Mouse (Mus musculus): ENCODE measurements at regions not wholly inside any gene's neighbourhood (a gene's known extent, or its start where the extent isn't known, plus 50 kb on each side); places are given as distances from the start of the nearest gene placed in this dataset.

DNA sequence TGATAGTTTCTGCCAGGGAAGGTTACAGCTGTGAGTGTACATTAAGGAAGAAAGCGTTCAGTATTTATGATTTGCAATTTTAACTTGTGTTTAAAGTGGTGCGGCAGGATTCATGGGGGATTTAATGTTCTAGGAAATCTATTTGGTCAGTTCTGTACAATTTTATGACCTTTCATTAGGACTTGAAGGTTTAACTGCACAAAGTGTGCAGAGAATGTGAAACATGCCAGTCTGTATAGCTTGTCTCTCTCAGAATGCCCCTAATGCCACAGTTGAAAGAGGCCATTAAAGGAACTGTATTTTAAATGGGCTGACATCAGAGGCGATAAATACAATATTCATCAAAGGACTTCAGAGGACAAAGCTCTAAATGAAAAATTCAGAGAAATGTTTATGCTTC lies 466.6 kb upstream of the Negr1 start:
- H3K36me3 ChIP-seq (ENCODE audit: control insufficient read depth, insufficient read depth, low read length): no peaks in the 10 kb centered on the region
- WGBS: 90% methylated on average over 3 of the region's 3 CpGs
- DNase-seq (ENCODE audit: extremely low read depth, low read depth, low spot score): no peak
- no peaks in the 10 kb centered on the region for H3K79me2 ChIP-seq (ENCODE audit: control insufficient read depth, insufficient read depth, low read length)
- H3K4me1 ChIP-seq (ENCODE audit: control insufficient read depth, insufficient read depth, low read length): no peaks in the 10 kb centered on the region
- no peak overlapping the region for H3K27ac ChIP-seq (replicated peaks; ENCODE audit: insufficient read depth, low read depth, low read length)
- no peaks in the 10 kb centered on the region for H3K27me3 ChIP-seq (ENCODE audit: control insufficient read depth, insufficient read depth, low read length)
- no peak overlapping the region for H3K9ac ChIP-seq (ENCODE audit: low read depth, low read length)
- H3K4me3 ChIP-seq (ENCODE audit: insufficient read depth, low read depth, low read length): no peak overlapping the region
- TF ChIP-seq CTCF (IDR thresholded peaks at IDR 0.05; ENCODE audit: low read depth, low read length) (no peak), POLR2A (IDR thresholded peaks at IDR 0.05; ENCODE audit: extremely low read depth, insufficient read depth, low read length) (no peak)

DNA sequence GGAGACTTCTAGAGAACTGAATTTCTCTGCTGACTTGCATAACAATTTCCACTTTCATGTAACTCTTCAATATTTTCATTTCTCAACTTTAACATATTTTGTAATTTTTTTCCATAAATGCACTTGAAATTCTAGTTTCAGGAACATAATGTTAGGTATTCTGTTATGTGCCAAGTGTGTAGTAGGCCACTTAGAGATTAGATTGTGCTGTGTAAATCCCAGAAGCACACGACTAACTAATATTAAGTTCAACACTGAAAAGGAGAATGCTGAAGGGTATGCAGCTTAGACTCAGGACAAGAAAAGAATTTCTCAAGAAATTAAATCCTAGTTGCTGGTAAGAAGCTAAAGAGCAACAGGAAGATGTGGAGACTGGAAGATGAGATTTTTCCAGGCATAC lies 455.8 kb upstream of the Negr1 start:
- no peaks in the 10 kb centered on the region for H3K4me1 ChIP-seq (ENCODE audit: control insufficient read depth, insufficient read depth, low read length)
- H3K4me3 ChIP-seq (ENCODE audit: insufficient read depth, low read depth, low read length): no peak overlapping the region
- H3K27ac ChIP-seq (replicated peaks; ENCODE audit: insufficient read depth, low read depth, low read length): no peak overlapping the region
- no peak for TF ChIP-seq POLR2A (IDR thresholded peaks at IDR 0.05; ENCODE audit: extremely low read depth, insufficient read depth, low read length)
- no peak for TF ChIP-seq CTCF (IDR thresholded peaks at IDR 0.05; ENCODE audit: low read depth, low read length)
- WGBS: 81% methylated on average over 1 of the region's 1 CpGs
- no peaks in the 10 kb centered on the region for H3K27me3 ChIP-seq (ENCODE audit: control insufficient read depth, insufficient read depth, low read length)
- no peak overlapping the region for H3K9ac ChIP-seq (ENCODE audit: low read depth, low read length)
- DNase-seq (ENCODE audit: extremely low read depth, low read depth, low spot score): no peak
- H3K79me2 ChIP-seq (ENCODE audit: control insufficient read depth, insufficient read depth, low read length): no peaks in the 10 kb centered on the region
- no peaks in the 10 kb centered on the region for H3K36me3 ChIP-seq (ENCODE audit: control insufficient read depth, insufficient read depth, low read length)

DNA sequence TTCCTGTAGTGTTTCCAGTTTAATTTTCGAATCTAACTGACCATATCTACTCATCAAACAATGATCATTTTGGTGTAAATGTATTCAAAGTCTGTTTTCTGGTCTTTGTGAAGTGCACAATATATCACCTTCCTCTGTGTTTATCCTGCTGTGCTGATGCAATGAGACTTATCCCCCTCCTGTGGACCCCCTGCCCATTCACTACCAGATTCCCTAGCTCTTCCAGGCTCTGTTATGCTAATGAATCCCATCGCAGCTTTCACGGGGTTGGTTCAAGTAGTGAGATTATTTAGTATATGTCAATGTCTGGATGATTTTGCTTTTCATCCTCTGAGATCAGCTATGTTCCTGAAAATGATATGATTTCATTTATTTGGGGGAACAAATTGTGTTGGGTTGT lies 441.3 kb upstream of the Negr1 start:
- H3K4me3 ChIP-seq (ENCODE audit: insufficient read depth, low read depth, low read length): no peak overlapping the region
- DNase-seq (ENCODE audit: extremely low read depth, low read depth, low spot score): no peak
- no peaks in the 10 kb centered on the region for H3K36me3 ChIP-seq (ENCODE audit: control insufficient read depth, insufficient read depth, low read length)
- H3K79me2 ChIP-seq (ENCODE audit: control insufficient read depth, insufficient read depth, low read length): no peaks in the 10 kb centered on the region
- H3K27me3 ChIP-seq (ENCODE audit: control insufficient read depth, insufficient read depth, low read length): no peaks in the 10 kb centered on the region
- 33% methylated on average over 3 of the region's 3 CpGs for whole genome bisulfite sequencing
- no peak overlapping the region for H3K9ac ChIP-seq (ENCODE audit: low read depth, low read length)
- no peaks in the 10 kb centered on the region for H3K4me1 ChIP-seq (ENCODE audit: control insufficient read depth, insufficient read depth, low read length)
- H3K27ac ChIP-seq (replicated peaks; ENCODE audit: insufficient read depth, low read depth, low read length): no peak overlapping the region
- TF ChIP-seq CTCF (IDR thresholded peaks at IDR 0.05; ENCODE audit: low read depth, low read length): no peak
- no peak for TF ChIP-seq POLR2A (IDR thresholded peaks at IDR 0.05; ENCODE audit: extremely low read depth, insufficient read depth, low read length)

DNA sequence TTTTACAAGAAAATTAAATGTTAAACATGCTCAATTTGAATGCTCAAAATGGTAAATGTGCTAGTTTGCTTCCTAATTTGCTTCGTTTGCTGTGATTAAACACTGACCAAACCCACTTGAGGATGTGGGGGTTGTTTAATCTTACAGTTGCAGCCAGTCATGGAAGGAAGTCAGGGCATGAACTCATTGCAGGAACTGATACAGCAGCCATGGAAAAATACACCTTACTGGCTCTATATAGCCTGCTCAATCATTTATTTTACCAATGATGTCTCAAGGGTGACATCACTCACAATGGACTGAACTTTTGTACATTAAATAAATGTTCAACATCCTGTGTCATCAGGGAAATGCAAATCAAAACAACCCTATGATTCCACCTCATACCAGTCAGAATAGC lies 430.0 kb upstream of the Negr1 start:
- H3K4me3 ChIP-seq (ENCODE audit: insufficient read depth, low read depth, low read length): no peak overlapping the region
- no peak for TF ChIP-seq POLR2A (IDR thresholded peaks at IDR 0.05; ENCODE audit: extremely low read depth, insufficient read depth, low read length)
- no peak for TF ChIP-seq CTCF (IDR thresholded peaks at IDR 0.05; ENCODE audit: low read depth, low read length)
- H3K9ac ChIP-seq (ENCODE audit: low read depth, low read length): no peak overlapping the region
- WGBS: 30% methylated on average over 1 of the region's 1 CpGs
- no peaks in the 10 kb centered on the region for H3K36me3 ChIP-seq (ENCODE audit: control insufficient read depth, insufficient read depth, low read length)
- H3K27ac ChIP-seq (replicated peaks; ENCODE audit: insufficient read depth, low read depth, low read length): no peak overlapping the region
- no peaks in the 10 kb centered on the region for H3K79me2 ChIP-seq (ENCODE audit: control insufficient read depth, insufficient read depth, low read length)
- no peaks in the 10 kb centered on the region for H3K27me3 ChIP-seq (ENCODE audit: control insufficient read depth, insufficient read depth, low read length)
- no peak for DNase-seq (ENCODE audit: extremely low read depth, low read depth, low spot score)
- no peaks in the 10 kb centered on the region for H3K4me1 ChIP-seq (ENCODE audit: control insufficient read depth, insufficient read depth, low read length)

DNA sequence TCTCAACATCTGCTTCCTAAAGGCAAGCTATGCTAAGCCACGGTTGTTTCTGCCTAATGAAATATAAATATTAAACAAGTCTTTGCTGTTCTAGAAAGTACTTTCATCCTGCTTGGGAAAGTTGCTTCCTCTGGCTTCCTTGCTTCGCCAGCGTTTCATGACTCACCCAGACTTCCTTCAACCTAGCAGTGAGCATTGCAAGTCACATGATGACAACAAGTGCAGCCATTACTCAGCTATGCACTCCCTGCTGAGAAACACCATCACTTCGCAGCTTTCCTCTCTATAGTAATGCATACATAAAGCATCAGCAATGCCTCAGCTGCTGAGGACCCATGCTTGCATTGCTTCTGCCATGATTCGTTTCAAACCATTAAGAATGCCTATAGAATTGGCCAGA lies 420.2 kb upstream of the Negr1 start:
- Histone ChIP-seq H3K4me3 (ENCODE audit: insufficient read depth, low read depth, low read length) (no peak overlapping the region), H3K79me2 (ENCODE audit: control insufficient read depth, insufficient read depth, low read length) (no peaks in the 10 kb centered on the region), H3K4me1 (ENCODE audit: control insufficient read depth, insufficient read depth, low read length) (no peaks in the 10 kb centered on the region), H3K27me3 (ENCODE audit: control insufficient read depth, insufficient read depth, low read length) (no peaks in the 10 kb centered on the region), H3K36me3 (ENCODE audit: control insufficient read depth, insufficient read depth, low read length) (no peaks in the 10 kb centered on the region), H3K27ac (replicated peaks; ENCODE audit: insufficient read depth, low read depth, low read length) (no peak overlapping the region), H3K9ac (ENCODE audit: low read depth, low read length) (no peak overlapping the region)
- TF ChIP-seq POLR2A (IDR thresholded peaks at IDR 0.05; ENCODE audit: extremely low read depth, insufficient read depth, low read length): no peak
- no peak for TF ChIP-seq CTCF (IDR thresholded peaks at IDR 0.05; ENCODE audit: low read depth, low read length)
- no peak for DNase-seq (ENCODE audit: extremely low read depth, low read depth, low spot score)
- 63% methylated on average over 5 of the region's 5 CpGs for WGBS

DNA sequence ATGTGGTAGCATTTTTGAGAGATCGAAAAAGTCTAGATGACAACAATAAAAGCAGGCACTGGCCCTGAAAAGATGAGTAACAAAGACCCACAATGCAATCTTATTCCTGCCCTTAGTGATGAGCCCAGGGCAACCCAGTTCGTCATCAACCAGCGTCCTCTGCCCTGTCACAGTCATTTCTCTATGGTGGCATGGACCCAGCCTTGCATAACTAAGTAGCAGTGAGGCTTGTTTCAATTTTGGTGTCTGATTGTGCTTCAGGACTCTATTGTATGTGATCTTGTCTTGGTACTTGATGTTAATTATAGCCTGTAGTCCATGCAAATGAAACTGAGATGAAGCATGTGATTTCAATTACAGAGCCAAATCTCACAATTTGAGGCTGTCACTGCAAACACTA lies 412.3 kb upstream of the Negr1 start:
- Histone ChIP-seq H3K9ac (ENCODE audit: low read depth, low read length) (no peak overlapping the region), H3K4me3 (ENCODE audit: insufficient read depth, low read depth, low read length) (no peak overlapping the region), H3K4me1 (ENCODE audit: control insufficient read depth, insufficient read depth, low read length) (no peaks in the 10 kb centered on the region), H3K36me3 (ENCODE audit: control insufficient read depth, insufficient read depth, low read length) (no peaks in the 10 kb centered on the region), H3K27me3 (ENCODE audit: control insufficient read depth, insufficient read depth, low read length) (no peaks in the 10 kb centered on the region), H3K79me2 (ENCODE audit: control insufficient read depth, insufficient read depth, low read length) (no peaks in the 10 kb centered on the region), H3K27ac (replicated peaks; ENCODE audit: insufficient read depth, low read depth, low read length) (no peak overlapping the region)
- 72% methylated on average over 3 of the region's 3 CpGs for WGBS
- no peak for DNase-seq (ENCODE audit: extremely low read depth, low read depth, low spot score)
- TF ChIP-seq CTCF (IDR thresholded peaks at IDR 0.05; ENCODE audit: low read depth, low read length): no peak
- no peak for TF ChIP-seq POLR2A (IDR thresholded peaks at IDR 0.05; ENCODE audit: extremely low read depth, insufficient read depth, low read length)

Data from liver, adult 2 months (tissue).